Mouse (Mus musculus): Measurements from ENCODE around the gene Sele.
A peak's percentile ranks its signal among the peaks of the same experiment; 100 is the strongest.
"Not testable (repeated sequence)": the region's sequence is repeated elsewhere in the genome, so short reads cannot be mapped to it uniquely, and the experiment has no call there.

Gene Sele

GRCm38 (mm10) chr1:164047934-164048333 lies at the start of gene Sele:
Gene Sele, plus strand, starts transcription at chr1:164048234.
- no peak for DNase-seq

GRCm38 (mm10) chr1:164001831-164002452 lies 46.1 kb upstream of the Sele start:
- DNase-seq = no peak

- no peak for DNase-seq
Measured at GRCm38 (mm10) chr1:164004311-164004710, 43.7 kb upstream of the Sele start.

- peak; percentile 33 for DNase-seq
Measured at GRCm38 (mm10) chr1:164009235-164009634, 38.8 kb upstream of the Sele start.

- no peak for DNase-seq
Measured at GRCm38 (mm10) chr1:164014616-164015015, 33.4 kb upstream of the Sele start.

- DNase-seq = no peak
Measured at GRCm38 (mm10) chr1:164018221-164018896, 29.7 kb upstream of the Sele start.

- no peak for DNase-seq
Measured at GRCm38 (mm10) chr1:164019789-164020188, 28.2 kb upstream of the Sele start.

- not testable (repeated sequence) for DNase-seq
Measured at GRCm38 (mm10) chr1:164020746-164021145, 27.3 kb upstream of the Sele start.

- DNase-seq = not testable (repeated sequence)
Measured at GRCm38 (mm10) chr1:164022106-164022505, 25.9 kb upstream of the Sele start.

- no peak for DNase-seq
Measured at GRCm38 (mm10) chr1:164025685-164026084, 22.3 kb upstream of the Sele start.

- peak; percentile 19 for DNase-seq
Measured at GRCm38 (mm10) chr1:164027416-164027815, 20.6 kb upstream of the Sele start.

GRCm38 (mm10) chr1:164040385-164041135 lies 7.5 kb upstream of the Sele start:
- no peak for DNase-seq

GRCm38 (mm10) chr1:164043549-164043948 lies 4.5 kb upstream of the Sele start:
- no peak for DNase-seq

- no peak for DNase-seq
Measured at GRCm38 (mm10) chr1:164053561-164053960, 5.5 kb downstream of the Sele start.

GRCm38 (mm10) chr1:164054800-164055199 lies 6.8 kb downstream of the Sele start:
- DNase-seq = no peak

- DNase-seq = no peak
Measured at GRCm38 (mm10) chr1:164060071-164060470, 12.0 kb downstream of the Sele start.

GRCm38 (mm10) chr1:164061278-164061677 lies 13.2 kb downstream of the Sele start:
- DNase-seq = no peak

GRCm38 (mm10) chr1:164061925-164062324 lies 13.9 kb downstream of the Sele start, which contains the start of gene Sell:
Gene Sell, plus strand, starts transcription at chr1:164061982.
- no peak for DNase-seq

- no peak for DNase-seq
Measured at GRCm38 (mm10) chr1:164062856-164063255, 14.8 kb downstream of the Sele start.

- no peak for DNase-seq
Measured at GRCm38 (mm10) chr1:164063745-164064144, 15.7 kb downstream of the Sele start.

- DNase-seq = no peak
Measured at GRCm38 (mm10) chr1:164069261-164069660, 21.2 kb downstream of the Sele start.

GRCm38 (mm10) chr1:164070461-164070860 lies 22.4 kb downstream of the Sele start:
- no peak for DNase-seq

GRCm38 (mm10) chr1:164071111-164071510 lies 23.1 kb downstream of the Sele start:
- DNase-seq = no peak

- no peak for DNase-seq
Measured at GRCm38 (mm10) chr1:164072001-164072400, 24.0 kb downstream of the Sele start.
